Mouse (Mus musculus): ENCODE results near the gene Polr1c. TPM values are rescaled to one million over a fixed set of nuclear protein-coding genes. Genes with fewer than 3 reads are reported as not detected.

Polr1c gene
- polyA plus RNA-seq, 1 experiment = 55.4 TPM

DNA sequence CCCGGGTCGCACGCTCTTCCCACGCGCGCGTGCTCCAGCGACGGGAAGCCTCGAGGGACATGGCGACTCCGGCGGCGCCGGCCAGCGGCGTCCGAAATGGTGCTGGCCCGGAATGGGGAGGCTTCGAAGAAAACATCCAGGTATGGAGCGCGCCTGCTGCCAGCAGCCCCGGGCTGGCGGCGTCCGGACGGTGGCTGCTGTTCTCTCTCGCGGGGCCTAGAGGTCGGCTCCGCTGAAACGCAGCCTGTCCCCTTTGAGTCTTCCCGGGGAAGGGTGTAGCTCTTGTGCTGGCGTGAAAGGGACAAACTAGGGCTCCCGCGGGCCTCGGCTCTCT is 302 bp upstream of the Polr1c start:
- TF ChIP-seq POLR2A (IDR thresholded peaks at IDR 0.05; ENCODE audit: borderline replicate concordance, control insufficient read depth, low read depth, low read length) (no peak), CTCF (IDR thresholded peaks at IDR 0.05; ENCODE audit: control insufficient read depth, insufficient read depth, low read length) (no peak)
- Histone ChIP-seq H3K4me1 (ENCODE audit: control insufficient read depth, insufficient read depth, low read length) (peaks cover 4% of the 10 kb centered on the region), H3K4me3 (replicated peaks; ENCODE audit: control insufficient read depth, low read depth, low read length) (peak overlapping the region; percentile 96), H3K27ac (ENCODE audit: control insufficient read depth, insufficient read depth, low read depth, low read length, poor library complexity) (peak overlapping the region; percentile 92)
- WGBS = under 1% methylated on average over 37 of the region's 37 CpGs

GRCm38 (mm10) chr17:46244579-46244978 is 3.3 kb downstream of the Polr1c start:
- H3K4me1 ChIP-seq (ENCODE audit: control insufficient read depth, insufficient read depth, low read length) = peaks cover 4% of the 10 kb centered on the region
- no peak overlapping the region for H3K27ac ChIP-seq (ENCODE audit: control insufficient read depth, insufficient read depth, low read depth, low read length, poor library complexity)
- no peak overlapping the region for H3K4me3 ChIP-seq (replicated peaks; ENCODE audit: control insufficient read depth, low read depth, low read length)
- TF ChIP-seq CTCF (IDR thresholded peaks at IDR 0.05; ENCODE audit: control insufficient read depth, insufficient read depth, low read length) (no peak), POLR2A (IDR thresholded peaks at IDR 0.05; ENCODE audit: borderline replicate concordance, control insufficient read depth, low read depth, low read length) (no peak)
- 79% methylated on average over 10 of the region's 10 CpGs for WGBS

GRCm38 (mm10) chr17:46243624-46244023 is 4.2 kb downstream of the Polr1c start:
- WGBS = 87% methylated on average over 2 of the region's 2 CpGs
- no peak overlapping the region for H3K27ac ChIP-seq (ENCODE audit: control insufficient read depth, insufficient read depth, low read depth, low read length, poor library complexity)
- TF ChIP-seq POLR2A (IDR thresholded peaks at IDR 0.05; ENCODE audit: borderline replicate concordance, control insufficient read depth, low read depth, low read length) = no peak
- no peak for TF ChIP-seq CTCF (IDR thresholded peaks at IDR 0.05; ENCODE audit: control insufficient read depth, insufficient read depth, low read length)
- H3K4me3 ChIP-seq (replicated peaks; ENCODE audit: control insufficient read depth, low read depth, low read length) = no peak overlapping the region
- H3K4me1 ChIP-seq (ENCODE audit: control insufficient read depth, insufficient read depth, low read length) = peaks cover 4% of the 10 kb centered on the region

GRCm38 (mm10) chr17:46242993-46243392 is 4.9 kb downstream of the Polr1c start:
- Histone ChIP-seq H3K27ac (ENCODE audit: control insufficient read depth, insufficient read depth, low read depth, low read length, poor library complexity) (no peak overlapping the region), H3K4me3 (replicated peaks; ENCODE audit: control insufficient read depth, low read depth, low read length) (no peak overlapping the region), H3K4me1 (ENCODE audit: control insufficient read depth, insufficient read depth, low read length) (peaks cover 4% of the 10 kb centered on the region)
- TF ChIP-seq POLR2A (IDR thresholded peaks at IDR 0.05; ENCODE audit: borderline replicate concordance, control insufficient read depth, low read depth, low read length) (no peak), CTCF (IDR thresholded peaks at IDR 0.05; ENCODE audit: control insufficient read depth, insufficient read depth, low read length) (no peak)
- whole genome bisulfite sequencing = 81% methylated on average over 4 of the region's 4 CpGs

DNA sequence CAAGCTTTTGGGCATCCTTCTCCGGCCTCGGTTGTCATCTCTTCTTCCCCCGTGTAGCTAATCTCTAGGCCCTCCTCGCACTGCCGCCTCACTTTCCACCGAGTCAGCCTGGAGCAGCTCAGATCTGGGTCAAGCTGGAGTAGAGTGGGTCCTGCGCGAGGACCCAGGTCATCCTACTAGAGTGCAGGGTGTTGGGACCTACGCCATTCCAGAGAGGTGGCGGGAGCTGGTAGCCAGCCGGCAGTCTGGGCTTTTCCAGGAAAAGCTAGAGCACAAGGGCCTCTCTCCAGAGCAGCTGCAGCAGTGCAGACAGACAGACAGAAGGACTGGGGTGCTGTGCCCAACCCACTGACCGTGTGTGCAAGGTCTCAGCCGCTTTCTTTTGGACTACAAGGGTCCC is 5.6 kb downstream of the Polr1c start:
- 86% methylated on average over 13 of the region's 13 CpGs for WGBS
- no peak overlapping the region for H3K4me3 ChIP-seq (replicated peaks; ENCODE audit: control insufficient read depth, low read depth, low read length)

DNA sequence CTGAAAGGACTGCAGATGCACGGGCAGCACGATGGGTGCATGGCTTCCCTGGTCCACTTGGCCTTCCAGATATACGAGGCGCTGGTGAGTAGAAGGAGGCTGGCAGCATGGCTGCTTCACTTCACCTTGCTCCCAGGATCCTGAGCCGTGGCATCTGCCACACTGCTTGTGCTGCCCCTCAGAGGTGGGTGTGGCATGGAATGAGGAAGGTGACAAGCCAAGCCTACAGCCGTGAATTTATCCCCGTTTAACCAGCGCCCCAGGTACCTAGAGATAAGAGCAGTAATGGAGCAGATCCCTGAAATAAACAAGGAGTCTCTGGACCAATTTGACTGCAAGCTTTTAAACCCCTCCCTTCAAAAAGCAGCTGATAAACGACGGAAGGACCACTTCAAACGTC is 6.4 kb downstream of the Polr1c start:
- no peak overlapping the region for H3K27ac ChIP-seq (ENCODE audit: control insufficient read depth, insufficient read depth, low read depth, low read length, poor library complexity)
- 82% methylated on average over 11 of the region's 11 CpGs for WGBS
- H3K4me3 ChIP-seq (replicated peaks; ENCODE audit: control insufficient read depth, low read depth, low read length) = no peak overlapping the region
- TF ChIP-seq CTCF (IDR thresholded peaks at IDR 0.05; ENCODE audit: control insufficient read depth, insufficient read depth, low read length) = no peak
- no peak for TF ChIP-seq POLR2A (IDR thresholded peaks at IDR 0.05; ENCODE audit: borderline replicate concordance, control insufficient read depth, low read depth, low read length)
- no peaks in the 10 kb centered on the region; the same call in 1 of the 2 replicates for H3K4me1 ChIP-seq (ENCODE audit: control insufficient read depth, insufficient read depth, low read length)

More for the DNA sequence above, 5.6 kb downstream of the Polr1c start:
- Histone ChIP-seq H3K27ac (ENCODE audit: control insufficient read depth, insufficient read depth, low read depth, low read length, poor library complexity) (no peak overlapping the region), H3K4me1 (ENCODE audit: control insufficient read depth, insufficient read depth, low read length) (peaks cover 4% of the 10 kb centered on the region)
- no peak for TF ChIP-seq POLR2A (IDR thresholded peaks at IDR 0.05; ENCODE audit: borderline replicate concordance, control insufficient read depth, low read depth, low read length)
- no peak for TF ChIP-seq CTCF (IDR thresholded peaks at IDR 0.05; ENCODE audit: control insufficient read depth, insufficient read depth, low read length)

DNA sequence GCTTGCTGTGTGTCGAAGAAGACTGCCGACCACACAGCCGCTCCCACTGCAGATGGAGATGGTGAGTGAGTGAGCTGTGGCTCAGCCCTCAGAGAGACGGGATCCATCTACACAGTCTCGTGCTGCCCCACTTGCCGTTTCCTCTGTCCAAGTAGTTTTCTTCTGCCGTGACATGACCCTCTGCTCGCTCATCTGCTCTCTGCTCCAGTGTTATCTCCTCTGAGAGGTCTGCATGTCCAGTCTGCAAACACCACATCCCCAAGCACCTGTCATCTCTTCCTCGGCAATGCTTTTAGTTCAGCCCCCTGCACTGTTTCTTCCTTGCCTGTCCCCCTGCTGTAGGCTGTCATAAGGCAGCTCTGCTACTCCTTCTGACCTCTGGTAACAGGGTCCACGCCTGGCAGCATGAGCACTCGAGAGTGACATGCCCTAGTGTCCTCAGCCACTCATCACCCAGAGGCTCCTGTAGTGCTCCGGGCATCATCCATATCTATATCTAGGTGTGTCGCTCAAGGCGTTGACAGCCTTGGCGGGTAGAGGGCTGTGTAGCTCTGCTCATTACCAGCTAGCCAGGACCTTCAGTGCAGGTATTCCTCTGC is 8.2 kb downstream of the Polr1c start:
- Histone ChIP-seq H3K27ac (ENCODE audit: control insufficient read depth, insufficient read depth, low read depth, low read length, poor library complexity) (no peak overlapping the region), H3K4me3 (replicated peaks; ENCODE audit: control insufficient read depth, low read depth, low read length) (no peak overlapping the region), H3K4me1 (ENCODE audit: control insufficient read depth, insufficient read depth, low read length) (no peaks in the 10 kb centered on the region)
- 86% methylated on average over 15 of the region's 15 CpGs for WGBS
- no peak for TF ChIP-seq CTCF (IDR thresholded peaks at IDR 0.05; ENCODE audit: control insufficient read depth, insufficient read depth, low read length)
- no peak for TF ChIP-seq POLR2A (IDR thresholded peaks at IDR 0.05; ENCODE audit: borderline replicate concordance, control insufficient read depth, low read depth, low read length)

- Histone ChIP-seq H3K4me1 (ENCODE audit: control insufficient read depth, insufficient read depth, low read length) (no peaks in the 10 kb centered on the region), H3K27ac (ENCODE audit: control insufficient read depth, insufficient read depth, low read depth, low read length, poor library complexity) (no peak overlapping the region), H3K4me3 (replicated peaks; ENCODE audit: control insufficient read depth, low read depth, low read length) (no peak overlapping the region)
- WGBS = 68% methylated on average over 5 of the region's 5 CpGs
- no peak for TF ChIP-seq CTCF (IDR thresholded peaks at IDR 0.05; ENCODE audit: control insufficient read depth, insufficient read depth, low read length)
- no peak for TF ChIP-seq POLR2A (IDR thresholded peaks at IDR 0.05; ENCODE audit: borderline replicate concordance, control insufficient read depth, low read depth, low read length)
These were observed 10.4 kb downstream of the Polr1c start for GRCm38 (mm10) chr17:46237480-46237879.

- WGBS = 69% methylated on average over 6 of the region's 6 CpGs
- no peak overlapping the region for H3K27ac ChIP-seq (ENCODE audit: control insufficient read depth, insufficient read depth, low read depth, low read length, poor library complexity)
These were observed 10.8 kb downstream of the Polr1c start for GRCm38 (mm10) chr17:46237079-46237478.

More at GRCm38 (mm10) chr17:46237079-46237478, 10.8 kb downstream of the Polr1c start:
- Histone ChIP-seq H3K4me3 (replicated peaks; ENCODE audit: control insufficient read depth, low read depth, low read length) (no peak overlapping the region), H3K4me1 (ENCODE audit: control insufficient read depth, insufficient read depth, low read length) (no peaks in the 10 kb centered on the region)
- TF ChIP-seq POLR2A (IDR thresholded peaks at IDR 0.05; ENCODE audit: borderline replicate concordance, control insufficient read depth, low read depth, low read length) (no peak), CTCF (IDR thresholded peaks at IDR 0.05; ENCODE audit: control insufficient read depth, insufficient read depth, low read length) (no peak)

Measured in bone marrow, adult 2 months (tissue).